Mouse (Mus musculus): Measurements from ENCODE around the gene Col23a1. TPM values are rescaled to one million over a fixed set of nuclear protein-coding genes. Genes with fewer than 3 reads are reported as not detected.

Gene Col23a1
- polyA plus RNA-seq, 1 experiment from 2014 or later: 8.8 TPM

DNA sequence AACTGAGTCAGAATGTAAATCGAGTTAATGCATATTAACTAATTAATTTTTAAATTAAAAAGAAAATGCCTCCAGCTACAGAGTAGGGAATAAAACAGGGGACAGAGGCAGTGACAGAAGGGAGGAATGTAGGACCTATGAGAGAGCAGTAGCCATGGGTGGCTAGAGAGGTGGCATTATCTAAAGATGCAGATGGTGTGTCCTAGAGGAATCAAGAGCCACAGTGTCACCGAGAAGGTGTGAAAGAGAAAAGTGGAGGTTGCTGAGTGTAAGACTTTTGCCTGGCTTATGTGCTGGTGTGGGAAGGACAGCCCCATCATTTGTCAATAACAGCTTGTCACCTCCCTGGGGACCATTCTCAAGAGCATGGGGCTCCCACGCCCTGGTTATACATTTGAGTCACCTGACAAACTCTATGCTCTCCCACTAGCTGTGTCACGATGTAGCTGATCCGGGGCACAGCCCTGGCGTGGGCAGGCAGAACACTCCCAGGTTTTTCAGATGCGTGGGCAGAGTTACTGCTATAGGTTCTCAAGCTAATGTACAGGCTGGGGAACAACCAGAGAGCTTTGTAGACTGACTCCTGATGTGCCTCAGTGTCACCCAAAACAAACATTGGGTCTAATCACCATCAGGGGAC, 125.4 kb downstream of the Col23a1 start:
- Histone ChIP-seq H3K4me1 (replicated peaks) (no peaks in the 10 kb centered on the region), H3K9ac (no peak overlapping the region), H3K36me3 (no peaks in the 10 kb centered on the region), H3K27me3 (no peaks in the 10 kb centered on the region), H3K27ac (replicated peaks) (no peak overlapping the region), H3K9me3 (no peaks in the 10 kb centered on the region), H3K4me3 (no peak overlapping the region), H3K4me2 (no peak overlapping the region)
- 79% methylated on average over 7 of the region's 7 CpGs for WGBS
- ATAC-seq (ENCODE audit: low FRiP score, low read depth): no peak

DNA sequence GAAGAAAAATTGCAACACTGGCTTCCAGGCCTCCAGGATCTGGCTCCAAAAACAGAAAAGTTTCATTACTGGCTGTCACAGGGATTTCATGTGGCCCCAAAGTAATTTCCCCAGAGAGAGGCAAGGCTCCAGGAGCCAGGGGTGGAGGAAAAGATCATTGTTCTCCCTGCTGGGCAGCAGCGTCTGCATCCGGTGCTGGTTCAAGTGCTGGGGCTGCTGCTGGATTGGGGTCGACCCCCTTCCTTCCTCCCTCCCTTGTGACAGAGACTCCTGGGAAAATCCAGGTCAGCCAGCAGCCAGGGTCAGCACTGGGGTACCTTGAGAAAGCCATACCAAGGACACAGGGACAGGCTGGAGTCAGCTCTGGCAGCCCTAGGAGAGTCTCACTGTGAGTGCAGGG, 129.1 kb downstream of the Col23a1 start:
- Histone ChIP-seq H3K4me3 (no peak overlapping the region), H3K9me3 (no peaks in the 10 kb centered on the region), H3K36me3 (no peaks in the 10 kb centered on the region), H3K27me3 (no peaks in the 10 kb centered on the region), H3K9ac (no peak overlapping the region), H3K4me1 (replicated peaks) (no peaks in the 10 kb centered on the region), H3K27ac (replicated peaks) (no peak overlapping the region), H3K4me2 (no peak overlapping the region)
- ATAC-seq (ENCODE audit: low FRiP score, low read depth): no peak
- WGBS: 23% methylated on average over 3 of the region's 3 CpGs

DNA sequence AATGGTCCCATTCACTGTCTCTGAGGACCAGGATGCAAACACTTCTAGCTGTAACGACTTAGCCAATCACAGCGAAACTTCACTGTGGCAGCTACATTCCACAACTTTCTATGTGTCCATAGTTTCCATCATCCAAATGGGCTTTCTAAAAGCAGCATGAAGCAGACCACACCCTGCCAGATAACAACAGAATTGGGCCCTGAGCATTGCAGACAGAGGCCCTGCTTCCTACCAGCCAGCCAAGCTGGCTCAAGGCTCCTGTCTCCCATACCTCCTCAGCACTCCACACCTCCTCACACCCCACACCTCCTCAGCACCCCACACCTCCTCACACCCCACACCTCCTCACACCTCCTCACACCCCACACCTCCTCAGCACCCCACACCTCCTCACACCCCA, 132.2 kb downstream of the Col23a1 start:
- no peak overlapping the region for H3K4me2 ChIP-seq
- WGBS: 85% methylated on average over 2 of the region's 2 CpGs
- no peak overlapping the region for H3K27ac ChIP-seq (replicated peaks)
- no peaks in the 10 kb centered on the region for H3K9me3 ChIP-seq
- no peak overlapping the region for H3K9ac ChIP-seq
- H3K27me3 ChIP-seq: no peaks in the 10 kb centered on the region
- no peak overlapping the region for H3K4me3 ChIP-seq
- no peaks in the 10 kb centered on the region for H3K36me3 ChIP-seq
- no peaks in the 10 kb centered on the region for H3K4me1 ChIP-seq (replicated peaks)
- no peak for ATAC-seq (ENCODE audit: low FRiP score, low read depth)

DNA sequence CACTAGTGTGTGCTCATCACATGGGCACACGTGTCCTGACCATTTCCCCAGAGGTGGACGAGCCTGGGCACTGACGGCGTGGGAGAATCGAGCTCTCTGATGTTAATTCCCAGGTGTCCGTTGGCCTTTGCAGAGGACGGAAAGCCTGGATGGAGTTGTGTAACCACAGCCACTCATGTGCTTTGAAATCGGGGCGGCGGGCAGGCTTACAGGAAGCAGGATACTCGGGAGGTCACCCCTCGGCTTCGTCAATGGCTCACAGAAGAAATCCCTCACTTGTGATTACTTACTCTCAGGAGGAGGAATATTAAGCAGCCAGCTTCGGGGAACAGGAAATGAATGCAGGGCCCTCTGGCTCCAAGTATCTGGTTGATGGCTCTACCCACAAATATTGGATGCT, 133.0 kb downstream of the Col23a1 start:
- ATAC-seq (ENCODE audit: low FRiP score, low read depth): no peak
- H3K4me3 ChIP-seq: no peak overlapping the region
- 81% methylated on average over 14 of the region's 14 CpGs for WGBS

DNA sequence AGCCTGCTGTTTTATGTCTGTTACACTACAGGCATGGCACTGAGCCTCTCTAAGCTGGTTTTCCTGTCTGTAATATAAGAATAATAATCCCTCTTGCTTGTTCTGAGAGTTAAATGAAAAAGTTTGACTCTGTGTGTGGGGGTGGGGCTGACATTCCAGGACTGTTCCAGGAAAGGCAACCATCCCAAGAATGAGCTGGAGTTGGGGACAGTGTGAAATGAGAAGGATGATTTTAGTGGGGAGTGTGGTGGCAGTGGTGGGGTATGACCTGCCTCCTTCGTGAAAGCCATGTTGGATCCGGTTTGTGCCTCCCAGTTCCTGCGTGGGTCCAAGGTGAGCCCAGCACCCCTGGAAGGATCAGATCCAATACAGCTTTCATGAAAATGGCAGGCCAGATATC, 136.4 kb downstream of the Col23a1 start:
- no peaks in the 10 kb centered on the region for H3K36me3 ChIP-seq
- 92% methylated on average over 3 of the region's 3 CpGs for WGBS
- H3K9me3 ChIP-seq: no peaks in the 10 kb centered on the region
- H3K4me2 ChIP-seq: no peak overlapping the region
- H3K27me3 ChIP-seq: no peaks in the 10 kb centered on the region
- ATAC-seq (ENCODE audit: low FRiP score, low read depth): no peak
- no peak overlapping the region for H3K9ac ChIP-seq
- H3K4me3 ChIP-seq: no peak overlapping the region
- no peak overlapping the region for H3K27ac ChIP-seq (replicated peaks)
- peaks cover 5% of the 10 kb centered on the region; the same call in 1 of the 2 replicates for H3K4me1 ChIP-seq (replicated peaks)

More for the DNA sequence above, 133.0 kb downstream of the Col23a1 start:
- Histone ChIP-seq H3K9me3 (no peaks in the 10 kb centered on the region), H3K27me3 (no peaks in the 10 kb centered on the region), H3K4me1 (replicated peaks) (no peaks in the 10 kb centered on the region), H3K27ac (replicated peaks) (no peak overlapping the region), H3K36me3 (no peaks in the 10 kb centered on the region), H3K9ac (no peak overlapping the region), H3K4me2 (no peak overlapping the region)

DNA sequence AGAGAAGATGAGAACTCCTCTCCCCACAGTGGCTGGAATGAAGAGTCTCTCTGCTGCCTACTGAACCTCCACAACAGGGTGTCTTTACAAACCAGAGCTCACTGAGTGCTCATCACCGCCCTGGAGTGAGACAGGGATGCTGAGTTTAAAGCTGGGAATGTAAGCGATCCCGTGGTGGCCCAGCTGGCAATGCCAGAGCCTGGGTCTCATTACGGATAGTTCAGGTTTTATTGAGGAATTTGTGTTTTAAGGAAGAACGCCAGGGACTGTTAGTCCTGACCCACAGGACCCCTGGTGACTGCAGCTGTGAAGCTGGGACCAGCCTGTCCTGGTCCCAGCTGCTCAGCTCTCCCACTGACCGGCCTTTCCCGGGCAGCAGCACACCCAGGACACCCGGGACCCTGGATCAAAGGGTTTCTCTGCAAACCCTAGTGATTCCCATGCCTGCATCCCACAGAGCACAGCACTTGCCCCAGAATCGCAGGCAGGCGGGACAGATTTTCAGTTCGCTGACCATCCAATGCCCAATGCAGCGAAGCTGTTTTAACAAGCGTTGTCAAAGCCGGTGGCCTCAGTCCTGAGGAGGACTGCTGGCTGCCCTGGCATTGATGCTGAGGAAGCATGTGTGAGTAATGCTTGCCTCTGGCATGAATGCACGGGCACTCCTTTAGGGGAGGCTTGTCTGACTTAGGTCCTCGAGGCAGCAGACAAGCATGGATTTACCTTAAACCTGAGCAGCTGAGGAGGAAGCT, 139.9 kb downstream of the Col23a1 start:
- no peak overlapping the region for H3K4me3 ChIP-seq
- H3K4me1 ChIP-seq (replicated peaks): peaks cover 5% of the 10 kb centered on the region; the same call in 1 of the 2 replicates
- no peak overlapping the region for H3K9ac ChIP-seq
- no peaks in the 10 kb centered on the region for H3K9me3 ChIP-seq
- ATAC-seq (ENCODE audit: low FRiP score, low read depth): no peak
- H3K27ac ChIP-seq (replicated peaks): no peak overlapping the region
- H3K36me3 ChIP-seq: no peaks in the 10 kb centered on the region
- H3K27me3 ChIP-seq: no peaks in the 10 kb centered on the region
- 36% methylated on average over 16 of the region's 16 CpGs for WGBS
- no peak overlapping the region for H3K4me2 ChIP-seq

DNA sequence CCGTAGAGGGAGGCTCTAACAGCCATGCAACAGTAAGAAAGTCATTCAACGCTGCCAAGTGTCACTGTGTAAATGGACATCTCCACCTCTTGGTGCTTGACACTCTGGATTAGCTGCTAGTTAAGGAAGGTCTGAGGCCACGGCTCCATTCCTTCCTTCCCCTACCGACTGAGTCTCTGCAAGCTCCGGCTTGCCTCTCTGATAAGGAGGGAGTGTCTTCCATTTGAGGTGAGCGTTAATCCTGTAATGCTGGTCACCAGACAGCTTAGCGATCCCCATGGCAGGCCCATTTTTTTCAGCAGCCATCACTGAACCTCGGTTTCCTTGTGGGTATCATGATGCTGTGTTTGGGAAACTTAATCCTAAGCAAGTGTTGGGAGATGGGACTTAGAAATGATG, 140.5 kb downstream of the Col23a1 start:
- WGBS: 79% methylated on average over 8 of the region's 8 CpGs
- no peak overlapping the region for H3K9ac ChIP-seq

DNA sequence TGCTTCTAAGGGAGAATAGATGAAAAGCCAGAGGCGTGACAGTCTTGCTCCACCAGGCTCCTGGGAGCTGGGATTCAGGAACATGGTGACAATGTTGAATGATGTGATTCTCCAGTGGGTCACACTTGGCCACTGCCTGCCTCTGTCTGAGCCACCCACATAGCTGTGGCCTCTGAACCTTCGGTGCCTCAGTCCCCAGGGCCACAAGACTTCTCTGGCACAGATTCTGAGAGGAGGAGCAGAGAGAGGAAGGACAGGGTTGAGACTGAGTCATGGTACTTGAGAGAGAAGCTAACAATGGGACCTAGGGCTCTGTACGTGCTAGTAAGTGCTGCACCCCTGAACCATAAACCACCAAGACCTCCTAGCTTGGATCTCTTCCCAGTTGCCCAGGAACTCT, 141.6 kb downstream of the Col23a1 start:
- no peak overlapping the region for H3K9ac ChIP-seq
- peaks cover under 1% of the 10 kb centered on the region; the same call in 1 of the 2 replicates for H3K9me3 ChIP-seq
- no peaks in the 10 kb centered on the region for H3K36me3 ChIP-seq
- no peak overlapping the region for H3K4me3 ChIP-seq
- no peaks in the 10 kb centered on the region for H3K27me3 ChIP-seq
- H3K4me2 ChIP-seq: no peak overlapping the region
- 88% methylated on average over 3 of the region's 3 CpGs for WGBS
- H3K27ac ChIP-seq (replicated peaks): no peak overlapping the region
- ATAC-seq (ENCODE audit: low FRiP score, low read depth): no peak
- H3K4me1 ChIP-seq (replicated peaks): peaks cover 5% of the 10 kb centered on the region; the same call in 1 of the 2 replicates

More for the DNA sequence above, 140.5 kb downstream of the Col23a1 start:
- Histone ChIP-seq H3K27me3 (no peaks in the 10 kb centered on the region), H3K4me1 (replicated peaks) (peaks cover 5% of the 10 kb centered on the region; the same call in 1 of the 2 replicates), H3K4me2 (no peak overlapping the region), H3K36me3 (no peaks in the 10 kb centered on the region), H3K9me3 (no peaks in the 10 kb centered on the region), H3K27ac (replicated peaks) (no peak overlapping the region), H3K4me3 (no peak overlapping the region)
- ATAC-seq (ENCODE audit: low FRiP score, low read depth): no peak

DNA sequence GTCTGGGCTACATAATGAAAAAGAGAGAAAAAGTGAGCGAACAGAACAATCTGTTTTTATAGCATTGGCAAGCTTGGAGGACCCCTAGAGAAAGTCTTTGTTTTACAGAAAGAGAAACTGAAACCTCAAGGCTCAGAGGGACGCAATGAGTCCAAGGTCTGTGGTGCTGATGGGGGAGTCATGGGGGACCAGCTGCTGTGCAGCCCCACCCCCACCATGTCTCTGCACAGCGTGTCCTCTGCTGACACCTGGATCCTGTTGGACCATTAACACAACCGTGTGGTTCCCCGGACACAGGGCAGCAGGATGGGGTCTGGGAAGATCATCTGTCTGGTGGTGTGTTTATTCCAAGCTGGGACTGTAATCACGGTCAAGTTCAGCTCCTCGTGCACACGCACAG, 142.2 kb downstream of the Col23a1 start:
- H3K4me2 ChIP-seq: no peak overlapping the region
- 75% methylated on average over 8 of the region's 8 CpGs for WGBS

DNA sequence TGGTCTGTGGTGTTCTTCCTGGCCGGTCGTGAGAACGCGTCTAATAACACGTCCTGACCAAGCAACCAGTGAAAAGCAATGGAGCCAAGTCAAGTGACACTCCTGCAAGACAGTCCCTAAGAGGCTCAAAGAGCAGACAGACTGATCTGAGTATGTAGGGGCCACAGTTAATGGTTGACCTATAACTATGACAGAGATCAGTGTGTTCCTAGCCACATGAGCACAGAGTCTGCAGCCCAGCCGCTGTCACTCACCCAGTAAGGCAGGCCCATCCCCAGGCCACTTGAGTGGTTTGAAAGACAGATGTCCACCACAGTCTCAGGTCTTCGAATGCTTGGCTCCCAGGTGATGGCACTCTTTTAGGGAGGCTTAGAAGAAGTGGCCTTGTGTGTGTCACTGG, 152.3 kb downstream of the Col23a1 start:
- Histone ChIP-seq H3K4me1 (replicated peaks) (no peaks in the 10 kb centered on the region), H3K4me2 (no peak overlapping the region), H3K4me3 (no peak overlapping the region), H3K36me3 (no peaks in the 10 kb centered on the region), H3K9me3 (no peaks in the 10 kb centered on the region), H3K27me3 (no peaks in the 10 kb centered on the region), H3K9ac (no peak overlapping the region), H3K27ac (replicated peaks) (no peak overlapping the region)
- ATAC-seq (ENCODE audit: low FRiP score, low read depth): no peak
- 97% methylated on average over 7 of the region's 7 CpGs for WGBS

More for the DNA sequence above, 142.2 kb downstream of the Col23a1 start:
- Histone ChIP-seq H3K9ac (no peak overlapping the region), H3K27ac (replicated peaks) (no peak overlapping the region), H3K4me1 (replicated peaks) (peaks cover 5% of the 10 kb centered on the region; the same call in 1 of the 2 replicates), H3K4me3 (no peak overlapping the region), H3K36me3 (no peaks in the 10 kb centered on the region), H3K9me3 (peaks cover 6% of the 10 kb centered on the region; the same call in 1 of the 2 replicates), H3K27me3 (no peaks in the 10 kb centered on the region)
- no peak for ATAC-seq (ENCODE audit: low FRiP score, low read depth)

DNA sequence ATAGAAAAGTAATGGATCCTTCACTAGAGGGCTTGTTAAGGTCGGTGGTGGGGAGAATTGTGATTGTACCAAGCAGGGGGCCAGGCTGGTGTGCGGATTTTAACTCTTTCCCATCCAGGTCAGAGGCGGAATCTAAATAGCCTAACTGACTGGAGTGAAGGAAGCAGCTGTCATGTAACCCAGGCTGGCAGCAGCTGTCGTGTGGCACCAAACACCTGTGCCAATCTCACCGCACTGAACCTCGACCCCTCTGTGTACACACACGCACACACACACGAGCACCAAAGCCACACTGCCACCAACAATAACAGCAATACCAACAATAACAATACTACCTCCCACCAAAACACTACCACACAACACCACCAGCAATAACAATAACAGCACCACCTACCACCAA, 152.9 kb downstream of the Col23a1 start:
- H3K36me3 ChIP-seq: no peaks in the 10 kb centered on the region
- 68% methylated on average over 8 of the region's 8 CpGs for WGBS
- H3K4me1 ChIP-seq (replicated peaks): no peaks in the 10 kb centered on the region
- no peak for ATAC-seq (ENCODE audit: low FRiP score, low read depth)
- no peak overlapping the region for H3K4me2 ChIP-seq
- H3K27me3 ChIP-seq: no peaks in the 10 kb centered on the region
- no peak overlapping the region for H3K9ac ChIP-seq
- no peak overlapping the region for H3K4me3 ChIP-seq
- H3K9me3 ChIP-seq: no peaks in the 10 kb centered on the region
- H3K27ac ChIP-seq (replicated peaks): no peak overlapping the region

DNA sequence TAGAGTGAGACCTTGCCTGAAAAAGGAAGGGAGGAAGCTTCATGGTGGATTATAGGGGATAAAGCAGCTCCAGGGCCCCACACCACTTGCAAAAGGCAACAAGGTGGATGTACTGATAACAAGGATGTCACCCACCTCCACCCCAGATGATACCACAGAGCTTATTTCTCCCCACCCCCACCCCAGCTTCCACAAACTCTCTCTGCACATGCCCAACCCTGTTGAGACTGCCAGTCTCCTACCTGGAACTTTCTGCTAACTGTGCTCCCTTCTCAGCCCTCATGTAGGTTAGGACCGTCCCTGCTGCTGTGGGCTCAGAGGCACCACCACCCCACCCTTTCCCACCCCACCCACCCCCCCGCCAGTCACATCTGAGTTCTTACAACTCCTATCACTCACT, 154.1 kb downstream of the Col23a1 start:
- Histone ChIP-seq H3K27me3 (no peaks in the 10 kb centered on the region), H3K36me3 (no peaks in the 10 kb centered on the region), H3K9me3 (no peaks in the 10 kb centered on the region), H3K4me1 (replicated peaks) (no peaks in the 10 kb centered on the region), H3K4me2 (no peak overlapping the region), H3K9ac (no peak overlapping the region), H3K4me3 (no peak overlapping the region), H3K27ac (replicated peaks) (no peak overlapping the region)
- ATAC-seq (ENCODE audit: low FRiP score, low read depth): no peak
- WGBS: 63% methylated on average over 2 of the region's 2 CpGs

Data from hindbrain, embryonic 15.5 days (tissue).